Mouse (Mus musculus): ENCODE results near the gene Trim44. TPM values are rescaled to one million over a fixed set of nuclear protein-coding genes. Genes with fewer than 3 reads are reported as not detected.

Trim44 gene
- polyA plus RNA-seq, 1 experiment, result 35.6 TPM

GRCm38 (mm10) chr2:102331092-102331491 lies 76.5 kb downstream of the Trim44 start:
- Histone ChIP-seq H3K4me3 (ENCODE audit: control insufficient read depth, insufficient read depth, low read length) (no peak overlapping the region), H3K4me1 (replicated peaks; ENCODE audit: control insufficient read depth, insufficient read depth, low read length) (no peaks in the 10 kb centered on the region), H3K27me3 (ENCODE audit: control insufficient read depth, insufficient read depth, low read length) (no peaks in the 10 kb centered on the region), H3K36me3 (ENCODE audit: control insufficient read depth, insufficient read depth, low read length) (no peaks in the 10 kb centered on the region), H3K27ac (ENCODE audit: control insufficient read depth, insufficient read depth, low read length) (no peak overlapping the region)
- 95% methylated on average over 3 of the region's 3 CpGs for WGBS
- DNase-seq, result no peak
- TF ChIP-seq POLR2A (IDR thresholded peaks at IDR 0.05; ENCODE audit: control insufficient read depth, extremely low read depth, insufficient read depth, low read length, poor library complexity) (no peak), CTCF (IDR thresholded peaks at IDR 0.05; ENCODE audit: borderline replicate concordance, control insufficient read depth, extremely low read depth, insufficient read depth, low read length, poor library complexity) (no peak)

- Histone ChIP-seq H3K4me1 (replicated peaks; ENCODE audit: control insufficient read depth, insufficient read depth, low read length) (no peaks in the 10 kb centered on the region), H3K36me3 (ENCODE audit: control insufficient read depth, insufficient read depth, low read length) (no peaks in the 10 kb centered on the region), H3K27ac (ENCODE audit: control insufficient read depth, insufficient read depth, low read length) (no peak overlapping the region), H3K4me3 (ENCODE audit: control insufficient read depth, insufficient read depth, low read length) (no peak overlapping the region), H3K27me3 (ENCODE audit: control insufficient read depth, insufficient read depth, low read length) (no peaks in the 10 kb centered on the region)
- TF ChIP-seq CTCF (IDR thresholded peaks at IDR 0.05; ENCODE audit: borderline replicate concordance, control insufficient read depth, extremely low read depth, insufficient read depth, low read length, poor library complexity), result no peak
- no peak for TF ChIP-seq POLR2A (IDR thresholded peaks at IDR 0.05; ENCODE audit: control insufficient read depth, extremely low read depth, insufficient read depth, low read length, poor library complexity)
- no peak for DNase-seq
- 94% methylated on average over 2 of the region's 2 CpGs for WGBS
Measured at GRCm38 (mm10) chr2:102325921-102326320, 81.7 kb downstream of the Trim44 start.

- DNase-seq, result no peak
Measured at GRCm38 (mm10) chr2:102324336-102324735, 83.3 kb downstream of the Trim44 start.

GRCm38 (mm10) chr2:102316540-102316939 lies 91.1 kb downstream of the Trim44 start:
- TF ChIP-seq POLR2A (IDR thresholded peaks at IDR 0.05; ENCODE audit: control insufficient read depth, extremely low read depth, insufficient read depth, low read length, poor library complexity) (no peak), CTCF (IDR thresholded peaks at IDR 0.05; ENCODE audit: borderline replicate concordance, control insufficient read depth, extremely low read depth, insufficient read depth, low read length, poor library complexity) (no peak)
- H3K36me3 ChIP-seq (ENCODE audit: control insufficient read depth, insufficient read depth, low read length), result no peaks in the 10 kb centered on the region
- H3K27me3 ChIP-seq (ENCODE audit: control insufficient read depth, insufficient read depth, low read length), result no peaks in the 10 kb centered on the region
- no peak overlapping the region for H3K4me3 ChIP-seq (ENCODE audit: control insufficient read depth, insufficient read depth, low read length)
- no peak for DNase-seq
- WGBS, result 97% methylated on average over 3 of the region's 3 CpGs
- H3K27ac ChIP-seq (ENCODE audit: control insufficient read depth, insufficient read depth, low read length), result no peak overlapping the region
- no peaks in the 10 kb centered on the region for H3K4me1 ChIP-seq (replicated peaks; ENCODE audit: control insufficient read depth, insufficient read depth, low read length)

More at GRCm38 (mm10) chr2:102324336-102324735, 83.3 kb downstream of the Trim44 start:
- Histone ChIP-seq H3K27ac (ENCODE audit: control insufficient read depth, insufficient read depth, low read length) (no peak overlapping the region), H3K4me1 (replicated peaks; ENCODE audit: control insufficient read depth, insufficient read depth, low read length) (no peaks in the 10 kb centered on the region), H3K27me3 (ENCODE audit: control insufficient read depth, insufficient read depth, low read length) (no peaks in the 10 kb centered on the region), H3K36me3 (ENCODE audit: control insufficient read depth, insufficient read depth, low read length) (no peaks in the 10 kb centered on the region), H3K4me3 (ENCODE audit: control insufficient read depth, insufficient read depth, low read length) (no peak overlapping the region)
- no peak for TF ChIP-seq POLR2A (IDR thresholded peaks at IDR 0.05; ENCODE audit: control insufficient read depth, extremely low read depth, insufficient read depth, low read length, poor library complexity)
- TF ChIP-seq CTCF (IDR thresholded peaks at IDR 0.05; ENCODE audit: borderline replicate concordance, control insufficient read depth, extremely low read depth, insufficient read depth, low read length, poor library complexity), result no peak

DNA sequence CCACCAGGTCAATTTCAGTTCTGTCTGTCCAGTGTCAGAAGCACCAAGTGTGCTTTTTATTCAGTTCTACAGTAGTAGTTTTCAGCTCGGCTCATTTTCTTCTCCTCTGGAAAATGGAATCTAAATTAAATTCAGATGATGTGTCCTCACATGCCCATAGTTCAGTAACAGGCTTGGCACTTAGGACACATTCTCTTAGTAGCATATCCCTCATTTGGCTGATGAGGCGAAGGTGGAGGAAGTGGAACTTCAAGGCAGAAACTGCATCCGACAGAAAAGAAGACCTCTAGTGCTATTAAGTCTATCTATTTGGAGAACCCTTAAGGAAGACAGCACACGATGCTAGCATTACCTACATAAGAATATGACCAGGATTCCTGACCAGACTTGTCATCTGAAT lies 92.5 kb downstream of the Trim44 start:
- no peak for TF ChIP-seq POLR2A (IDR thresholded peaks at IDR 0.05; ENCODE audit: control insufficient read depth, extremely low read depth, insufficient read depth, low read length, poor library complexity)
- no peak for TF ChIP-seq CTCF (IDR thresholded peaks at IDR 0.05; ENCODE audit: borderline replicate concordance, control insufficient read depth, extremely low read depth, insufficient read depth, low read length, poor library complexity)
- no peak for DNase-seq
- 92% methylated on average over 4 of the region's 4 CpGs for WGBS

GRCm38 (mm10) chr2:102314610-102315009 lies 93.0 kb downstream of the Trim44 start:
- H3K27me3 ChIP-seq (ENCODE audit: control insufficient read depth, insufficient read depth, low read length), result no peaks in the 10 kb centered on the region
- no peak for TF ChIP-seq POLR2A (IDR thresholded peaks at IDR 0.05; ENCODE audit: control insufficient read depth, extremely low read depth, insufficient read depth, low read length, poor library complexity)
- TF ChIP-seq CTCF (IDR thresholded peaks at IDR 0.05; ENCODE audit: borderline replicate concordance, control insufficient read depth, extremely low read depth, insufficient read depth, low read length, poor library complexity), result no peak
- H3K27ac ChIP-seq (ENCODE audit: control insufficient read depth, insufficient read depth, low read length), result no peak overlapping the region
- WGBS, result 83% methylated on average over 1 of the region's 1 CpGs
- no peaks in the 10 kb centered on the region for H3K36me3 ChIP-seq (ENCODE audit: control insufficient read depth, insufficient read depth, low read length)
- H3K4me1 ChIP-seq (replicated peaks; ENCODE audit: control insufficient read depth, insufficient read depth, low read length), result no peaks in the 10 kb centered on the region
- no peak overlapping the region for H3K4me3 ChIP-seq (ENCODE audit: control insufficient read depth, insufficient read depth, low read length)
- no peak for DNase-seq

More for the DNA sequence above, 92.5 kb downstream of the Trim44 start:
- Histone ChIP-seq H3K4me3 (ENCODE audit: control insufficient read depth, insufficient read depth, low read length) (no peak overlapping the region), H3K36me3 (ENCODE audit: control insufficient read depth, insufficient read depth, low read length) (no peaks in the 10 kb centered on the region), H3K4me1 (replicated peaks; ENCODE audit: control insufficient read depth, insufficient read depth, low read length) (no peaks in the 10 kb centered on the region), H3K27me3 (ENCODE audit: control insufficient read depth, insufficient read depth, low read length) (no peaks in the 10 kb centered on the region), H3K27ac (ENCODE audit: control insufficient read depth, insufficient read depth, low read length) (no peak overlapping the region)

- Histone ChIP-seq H3K27ac (ENCODE audit: control insufficient read depth, insufficient read depth, low read length) (no peak overlapping the region), H3K36me3 (ENCODE audit: control insufficient read depth, insufficient read depth, low read length) (no peaks in the 10 kb centered on the region), H3K4me1 (replicated peaks; ENCODE audit: control insufficient read depth, insufficient read depth, low read length) (no peaks in the 10 kb centered on the region), H3K27me3 (ENCODE audit: control insufficient read depth, insufficient read depth, low read length) (no peaks in the 10 kb centered on the region), H3K4me3 (ENCODE audit: control insufficient read depth, insufficient read depth, low read length) (no peak overlapping the region)
- no peak for DNase-seq
- TF ChIP-seq CTCF (IDR thresholded peaks at IDR 0.05; ENCODE audit: borderline replicate concordance, control insufficient read depth, extremely low read depth, insufficient read depth, low read length, poor library complexity), result no peak
- no peak for TF ChIP-seq POLR2A (IDR thresholded peaks at IDR 0.05; ENCODE audit: control insufficient read depth, extremely low read depth, insufficient read depth, low read length, poor library complexity)
- 89% methylated on average over 2 of the region's 2 CpGs for WGBS
Measured at GRCm38 (mm10) chr2:102314068-102314467, 93.6 kb downstream of the Trim44 start.
